Mouse (Mus musculus): ENCODE results near the gene Krt28. TPM values are rescaled to one million over a fixed set of nuclear protein-coding genes. Genes with fewer than 3 reads are reported as not detected.

The Krt28 gene
- 0.17 and 0.19 TPM in 2 replicates for polyA plus RNA-seq (2015; fragmentation: Nextera tagmentation; extraction: Ambion mirVana)

DNA sequence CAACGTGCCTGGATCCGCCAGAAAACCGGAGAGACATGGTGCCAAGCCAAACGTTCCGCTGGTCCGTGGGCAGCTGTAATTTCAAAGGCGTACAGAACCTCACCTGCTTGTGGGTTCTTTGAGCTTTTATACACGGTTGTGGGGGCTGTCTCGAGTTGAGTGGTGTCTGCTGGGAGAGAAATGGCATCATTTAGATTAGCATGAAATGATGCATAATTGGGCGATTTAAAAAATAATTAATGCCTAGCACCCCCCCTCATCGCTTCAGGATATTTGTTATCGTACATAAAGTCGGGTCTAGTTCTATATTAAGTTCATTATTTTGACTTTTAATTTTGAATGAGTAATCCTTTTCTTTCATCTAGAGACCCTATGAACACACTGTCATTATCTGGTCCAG is at the start of gene Krt28:
Krt28 (minus strand) TSS at position 101 of the 400 bp plus-strand sequence.
- 83% methylated on average over 13 of the region's 13 CpGs for WGBS

GRCm38 (mm10) chr11:99422159-99422558 is 47.5 kb upstream of the Krt28 start, which contains the start of gene Krt12:
Krt12 (minus strand) TSS chr11:99422259.
- Histone ChIP-seq H3K4me2 (replicated peaks; ENCODE audit: low read depth, low read length) (no peak within 1 kb of the TSS), H3K27ac (ENCODE audit: low read length) (no peak within 1 kb of the TSS), H3K9ac (replicated peaks; ENCODE audit: low read depth) (no peak within 1 kb of the TSS), H3K36me3 (ENCODE audit: insufficient read depth, low read length) (no peaks in the 10 kb centered on the region), H3K4me1 (ENCODE audit: insufficient read depth, low read depth, low read length) (no peaks in the 10 kb centered on the region), H3K9me3 (ENCODE audit: low read length) (no peaks in the 10 kb centered on the region), H3K27me3 (replicated peaks; ENCODE audit: insufficient read depth, low read length) (no peaks in the 10 kb centered on the region), H3K4me3 (ENCODE audit: low read depth, low read length) (no peak within 1 kb of the TSS)
- DNase-seq (ENCODE audit: low spot score) (no peak), ATAC-seq (no peak)
- 79% methylated on average over 10 of the region's 10 CpGs for WGBS
- TF ChIP-seq CTCF (IDR thresholded peaks at IDR 0.05) (no peak), EP300 (IDR thresholded peaks at IDR 0.05) (no peak)

More for the DNA sequence above, at the start of gene Krt28:
- Histone ChIP-seq H3K4me1 (ENCODE audit: insufficient read depth, low read depth, low read length) (no peaks in the 10 kb centered on the region), H3K27ac (ENCODE audit: low read length) (no peak within 1 kb of the TSS), H3K36me3 (ENCODE audit: insufficient read depth, low read length) (no peaks in the 10 kb centered on the region), H3K4me2 (replicated peaks; ENCODE audit: low read depth, low read length) (no peak within 1 kb of the TSS), H3K9ac (replicated peaks; ENCODE audit: low read depth) (no peak within 1 kb of the TSS), H3K9me3 (ENCODE audit: low read length) (no peaks in the 10 kb centered on the region), H3K4me3 (ENCODE audit: low read depth, low read length) (no peak within 1 kb of the TSS), H3K27me3 (replicated peaks; ENCODE audit: insufficient read depth, low read length) (no peaks in the 10 kb centered on the region)
- DNase-seq (ENCODE audit: low spot score) (no peak), ATAC-seq (no peak)
- TF ChIP-seq CTCF (IDR thresholded peaks at IDR 0.05) (no peak), EP300 (IDR thresholded peaks at IDR 0.05) (no peak)

DNA sequence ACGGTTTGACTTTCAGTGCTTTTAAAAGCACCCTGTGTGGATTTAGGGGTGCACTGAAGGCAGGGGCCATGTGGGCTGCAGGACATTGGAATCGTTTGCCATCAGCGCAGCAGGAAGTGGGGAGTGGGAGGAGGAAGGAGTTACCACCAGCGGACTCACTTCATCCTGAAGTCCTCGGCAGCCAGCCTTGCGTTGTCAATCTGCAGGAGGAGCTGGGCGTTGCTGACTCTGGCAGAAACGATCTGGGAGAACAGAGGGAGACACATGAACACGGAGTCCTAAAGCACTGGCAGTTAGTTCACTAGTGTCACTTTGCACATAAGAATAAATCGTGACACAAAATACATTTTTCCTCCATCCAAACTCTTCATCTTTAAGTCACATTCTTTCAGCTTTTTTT is 45.9 kb upstream of the Krt28 start:
- 26% methylated on average over 10 of the region's 10 CpGs for WGBS
- H3K27ac ChIP-seq (ENCODE audit: low read length): no peak overlapping the region
- H3K27me3 ChIP-seq (replicated peaks; ENCODE audit: insufficient read depth, low read length): no peaks in the 10 kb centered on the region
- H3K9me3 ChIP-seq (ENCODE audit: low read length): no peaks in the 10 kb centered on the region
- TF ChIP-seq EP300 (IDR thresholded peaks at IDR 0.05) (no peak), CTCF (IDR thresholded peaks at IDR 0.05) (no peak)
- DNase-seq (ENCODE audit: low spot score) (no peak), ATAC-seq (no peak)
- H3K4me3 ChIP-seq (ENCODE audit: low read depth, low read length): no peak overlapping the region
- no peak overlapping the region for H3K4me2 ChIP-seq (replicated peaks; ENCODE audit: low read depth, low read length)
- H3K9ac ChIP-seq (replicated peaks; ENCODE audit: low read depth): no peak overlapping the region
- H3K4me1 ChIP-seq (ENCODE audit: insufficient read depth, low read depth, low read length): no peaks in the 10 kb centered on the region
- no peaks in the 10 kb centered on the region for H3K36me3 ChIP-seq (ENCODE audit: insufficient read depth, low read length)

DNA sequence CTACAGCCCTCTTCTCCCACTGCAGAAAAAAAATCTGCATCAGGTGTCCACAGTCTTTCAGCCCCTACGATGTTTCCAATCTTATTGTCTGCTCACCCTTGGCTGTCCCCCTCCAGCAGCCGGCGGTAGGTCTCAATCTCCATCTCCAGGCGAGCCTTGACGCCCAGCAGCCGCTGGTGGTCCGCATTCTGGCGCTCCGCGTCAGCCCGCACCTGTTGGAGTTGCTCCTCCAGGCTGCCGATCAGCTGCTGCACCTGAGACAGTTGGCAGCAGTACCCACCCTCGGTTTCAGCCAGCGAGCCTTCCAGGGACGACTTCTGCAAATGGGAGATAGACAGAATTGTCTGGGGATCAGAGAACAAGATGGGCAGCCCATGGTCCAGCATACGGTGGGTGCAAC is 43.1 kb upstream of the Krt28 start:
- WGBS: 66% methylated on average over 16 of the region's 16 CpGs
- H3K27ac ChIP-seq (ENCODE audit: low read length): no peak overlapping the region
- H3K4me2 ChIP-seq (replicated peaks; ENCODE audit: low read depth, low read length): no peak overlapping the region
- ATAC-seq (no peak), DNase-seq (ENCODE audit: low spot score) (no peak)
- H3K4me1 ChIP-seq (ENCODE audit: insufficient read depth, low read depth, low read length): no peaks in the 10 kb centered on the region
- TF ChIP-seq EP300 (IDR thresholded peaks at IDR 0.05): no peak
- no peak for TF ChIP-seq CTCF (IDR thresholded peaks at IDR 0.05)
- H3K36me3 ChIP-seq (ENCODE audit: insufficient read depth, low read length): no peaks in the 10 kb centered on the region
- H3K27me3 ChIP-seq (replicated peaks; ENCODE audit: insufficient read depth, low read length): no peaks in the 10 kb centered on the region
- no peak overlapping the region for H3K4me3 ChIP-seq (ENCODE audit: low read depth, low read length)
- H3K9ac ChIP-seq (replicated peaks; ENCODE audit: low read depth): no peak overlapping the region
- H3K9me3 ChIP-seq (ENCODE audit: low read length): no peaks in the 10 kb centered on the region

GRCm38 (mm10) chr11:99416902-99417301 is 42.2 kb upstream of the Krt28 start:
- no peaks in the 10 kb centered on the region for H3K4me1 ChIP-seq (ENCODE audit: insufficient read depth, low read depth, low read length)
- H3K36me3 ChIP-seq (ENCODE audit: insufficient read depth, low read length): no peaks in the 10 kb centered on the region
- 80% methylated on average over 13 of the region's 13 CpGs for WGBS
- no peak for DNase-seq (ENCODE audit: low spot score)
- no peak overlapping the region for H3K4me2 ChIP-seq (replicated peaks; ENCODE audit: low read depth, low read length)
- H3K9ac ChIP-seq (replicated peaks; ENCODE audit: low read depth): no peak overlapping the region
- no peak overlapping the region for H3K27ac ChIP-seq (ENCODE audit: low read length)
- TF ChIP-seq EP300 (IDR thresholded peaks at IDR 0.05): no peak
- TF ChIP-seq CTCF (IDR thresholded peaks at IDR 0.05): no peak
- no peaks in the 10 kb centered on the region for H3K9me3 ChIP-seq (ENCODE audit: low read length)
- no peak for ATAC-seq
- H3K4me3 ChIP-seq (ENCODE audit: low read depth, low read length): no peak overlapping the region
- no peaks in the 10 kb centered on the region for H3K27me3 ChIP-seq (replicated peaks; ENCODE audit: insufficient read depth, low read length)

GRCm38 (mm10) chr11:99414463-99415147 is 39.9 kb upstream of the Krt28 start:
- no peak overlapping the region for H3K9ac ChIP-seq (replicated peaks; ENCODE audit: low read depth)
- no peaks in the 10 kb centered on the region for H3K36me3 ChIP-seq (ENCODE audit: insufficient read depth, low read length)
- ATAC-seq (no peak), DNase-seq (ENCODE audit: low spot score) (no peak)
- WGBS: 89% methylated on average over 13 of the region's 13 CpGs
- no peak overlapping the region for H3K4me2 ChIP-seq (replicated peaks; ENCODE audit: low read depth, low read length)
- TF ChIP-seq CTCF (IDR thresholded peaks at IDR 0.05) (no peak), EP300 (IDR thresholded peaks at IDR 0.05) (no peak)
- no peak overlapping the region for H3K4me3 ChIP-seq (ENCODE audit: low read depth, low read length)
- H3K4me1 ChIP-seq (ENCODE audit: insufficient read depth, low read depth, low read length): no peaks in the 10 kb centered on the region
- H3K27me3 ChIP-seq (replicated peaks; ENCODE audit: insufficient read depth, low read length): no peaks in the 10 kb centered on the region
- no peak overlapping the region for H3K27ac ChIP-seq (ENCODE audit: low read length)
- H3K9me3 ChIP-seq (ENCODE audit: low read length): no peaks in the 10 kb centered on the region
